Mouse (Mus musculus): ENCODE data around the gene Car5a.
A peak's percentile ranks its signal among the peaks of the same experiment; 100 is the strongest.

The Car5a gene

DNA sequence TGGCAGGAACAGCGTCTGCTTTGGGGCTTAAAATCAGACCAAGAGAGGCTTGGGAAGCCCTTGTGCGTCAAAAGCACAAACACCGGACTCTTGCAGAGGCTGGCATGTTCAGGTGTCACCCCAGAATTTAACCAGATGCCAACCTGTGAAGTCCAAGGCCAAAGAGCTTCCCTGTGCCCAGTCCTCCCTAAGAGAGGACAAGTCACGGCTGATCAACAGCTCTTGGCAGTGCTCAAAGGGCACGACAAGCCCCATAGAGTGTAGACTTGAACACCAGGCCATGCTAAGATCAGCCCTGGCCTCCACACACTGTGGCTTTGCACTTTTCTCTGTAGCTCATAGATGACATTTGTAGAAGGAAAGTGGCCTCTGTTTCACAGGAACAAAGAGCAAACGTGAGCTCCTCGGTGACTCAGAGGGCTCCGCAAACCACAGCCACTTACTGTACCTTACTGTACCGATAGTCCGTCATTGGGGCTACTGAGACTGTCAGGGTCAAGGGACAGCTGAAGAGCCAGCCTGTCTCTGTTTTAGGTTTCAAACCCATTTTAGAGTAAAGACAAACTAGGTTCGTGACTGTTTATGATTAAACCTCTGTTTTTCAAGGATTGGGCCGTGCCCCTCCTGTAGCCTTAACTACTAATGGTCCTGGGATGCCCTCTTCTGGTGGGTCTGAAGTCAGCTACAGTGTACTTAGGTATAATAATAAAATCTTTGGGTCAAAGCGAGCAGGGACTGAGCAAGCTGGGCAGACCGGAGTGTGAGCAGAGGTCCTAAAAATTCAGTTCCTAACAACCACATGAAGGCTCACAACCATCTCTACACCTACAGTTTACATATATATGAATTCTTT lies 11.8 kb downstream of the Car5a start:
- no peak for DNase-seq (ENCODE audit: low spot score)

DNA sequence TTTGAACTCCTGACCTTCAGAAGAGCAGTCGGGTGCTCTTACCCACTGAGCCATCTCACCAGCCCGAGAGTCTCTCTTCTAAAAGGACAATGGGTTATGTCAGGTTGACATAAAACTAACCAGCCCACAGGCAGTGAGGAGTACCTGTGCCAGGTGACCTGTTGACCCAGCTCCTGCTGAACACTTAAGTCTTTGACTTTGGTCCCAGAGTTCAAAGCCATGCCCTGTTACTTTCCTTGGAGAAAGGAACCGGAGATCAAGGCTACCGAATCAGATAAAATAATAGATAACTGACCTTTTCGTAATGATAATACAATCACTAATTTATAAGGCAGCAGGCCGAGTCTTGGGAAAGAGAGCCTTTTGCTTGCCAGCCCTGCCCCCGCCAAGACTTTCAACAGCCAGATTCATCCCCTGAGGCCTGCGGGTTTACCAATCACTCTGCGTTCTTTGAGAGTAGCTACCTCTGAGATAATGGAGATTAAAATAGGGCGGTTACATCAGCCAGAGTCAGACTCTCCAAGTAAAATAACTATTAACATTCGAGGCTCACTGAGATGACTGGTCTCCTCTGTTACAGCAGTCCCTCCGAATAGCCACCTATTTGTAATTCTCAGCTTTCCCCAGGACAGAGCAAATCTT lies 12.6 kb downstream of the Car5a start:
- DNase-seq (ENCODE audit: low spot score): no peak

- no peak for DNase-seq (ENCODE audit: low spot score)
Observed at GRCm38 (mm10) chr8:121931571-121931970, 13.1 kb downstream of the Car5a start.

- DNase-seq (ENCODE audit: low spot score): no peak
Observed at GRCm38 (mm10) chr8:121930047-121930446, 14.7 kb downstream of the Car5a start.

DNA sequence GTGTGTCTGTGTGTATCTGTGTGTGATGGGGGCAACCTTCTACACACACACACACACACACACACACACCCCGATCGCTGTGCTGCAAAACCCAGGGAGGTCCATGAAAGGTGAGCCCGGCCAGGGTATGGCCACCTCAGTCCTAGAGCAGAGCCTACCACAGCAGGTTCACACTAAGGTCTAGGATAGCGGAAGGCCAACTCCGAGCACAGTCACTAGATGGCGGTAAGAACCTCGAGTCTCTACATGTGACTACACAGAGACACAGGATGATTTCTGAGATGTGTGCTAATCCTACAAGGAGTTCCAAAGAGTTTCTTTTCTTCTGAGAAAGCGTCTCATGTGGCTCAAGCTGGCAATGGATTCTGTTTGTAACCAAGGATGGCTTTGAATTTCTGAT lies 17.4 kb downstream of the Car5a start:
- peak; percentile 27 for DNase-seq (ENCODE audit: low spot score)

- no peak for DNase-seq (ENCODE audit: low spot score)
Observed at GRCm38 (mm10) chr8:121926266-121926665, 18.4 kb downstream of the Car5a start.

- peak; percentile 62 for DNase-seq (ENCODE audit: low spot score)
Observed at GRCm38 (mm10) chr8:121925624-121926023, 19.1 kb downstream of the Car5a start.

GRCm38 (mm10) chr8:121924681-121925080 lies 20.0 kb downstream of the Car5a start:
- no peak for DNase-seq (ENCODE audit: low spot score)

GRCm38 (mm10) chr8:121922101-121922500 lies 22.6 kb downstream of the Car5a start:
- no peak for DNase-seq (ENCODE audit: low spot score)

DNA sequence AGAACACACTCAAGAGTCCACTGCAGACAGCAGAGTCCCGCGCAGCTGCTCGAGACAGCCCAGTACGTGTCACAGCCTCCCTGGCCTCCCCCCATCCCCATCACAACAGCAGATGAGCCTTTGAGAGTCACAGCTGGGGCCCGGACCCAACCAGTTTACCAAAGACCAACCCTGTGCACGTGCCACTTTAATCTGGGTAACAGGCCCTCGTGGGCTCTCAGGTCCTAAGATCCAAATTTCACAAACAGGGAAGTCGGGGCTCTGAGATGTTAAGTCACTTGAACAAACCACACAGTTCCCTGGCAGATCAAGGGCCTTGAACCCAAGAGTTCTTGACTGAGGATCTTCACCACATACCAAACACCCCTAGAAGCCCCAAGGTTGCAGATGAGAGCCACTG lies 23.1 kb downstream of the Car5a start:
- no peak for DNase-seq (ENCODE audit: low spot score)

DNA sequence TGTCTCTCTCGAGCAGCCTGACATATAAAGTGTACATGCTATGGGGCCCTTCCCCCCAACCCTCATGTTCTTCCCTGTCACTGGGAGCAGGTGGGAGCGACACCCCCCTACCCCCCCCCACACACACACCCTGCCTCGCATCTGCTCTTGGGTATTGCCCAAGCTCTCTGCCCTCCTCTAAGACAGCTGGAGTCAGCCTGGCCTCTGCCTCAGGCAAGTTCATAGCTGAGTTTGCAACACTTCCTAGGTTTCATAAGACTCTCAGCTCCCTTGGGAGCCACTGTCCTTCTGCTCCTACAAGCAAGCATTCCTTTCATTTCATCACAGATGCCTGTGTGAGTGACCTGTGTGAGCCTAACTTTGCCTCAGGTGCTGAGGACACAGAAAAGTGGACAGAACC lies 25.0 kb downstream of the Car5a start:
- no peak for DNase-seq (ENCODE audit: low spot score)

DNA sequence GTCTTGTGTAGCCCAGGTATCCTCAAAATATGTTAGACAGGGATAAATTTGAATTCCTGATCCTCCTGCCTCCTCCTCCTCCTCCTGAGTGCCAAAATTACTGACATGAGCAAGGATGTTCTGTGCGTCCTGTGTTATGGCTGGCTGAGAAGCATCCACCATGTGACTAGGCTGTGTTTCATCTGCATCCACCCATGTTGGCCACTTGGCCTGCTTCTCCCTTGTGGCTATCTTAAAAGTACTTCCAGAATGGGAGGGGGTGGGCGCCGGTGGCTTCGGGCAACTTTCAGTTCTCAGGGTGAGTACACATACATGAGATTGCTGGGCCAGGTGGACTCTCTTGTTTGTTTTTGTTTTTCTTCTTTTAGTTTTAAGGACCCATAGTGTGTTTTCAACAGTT lies 25.5 kb downstream of the Car5a start:
- DNase-seq (ENCODE audit: low spot score): no peak

DNA sequence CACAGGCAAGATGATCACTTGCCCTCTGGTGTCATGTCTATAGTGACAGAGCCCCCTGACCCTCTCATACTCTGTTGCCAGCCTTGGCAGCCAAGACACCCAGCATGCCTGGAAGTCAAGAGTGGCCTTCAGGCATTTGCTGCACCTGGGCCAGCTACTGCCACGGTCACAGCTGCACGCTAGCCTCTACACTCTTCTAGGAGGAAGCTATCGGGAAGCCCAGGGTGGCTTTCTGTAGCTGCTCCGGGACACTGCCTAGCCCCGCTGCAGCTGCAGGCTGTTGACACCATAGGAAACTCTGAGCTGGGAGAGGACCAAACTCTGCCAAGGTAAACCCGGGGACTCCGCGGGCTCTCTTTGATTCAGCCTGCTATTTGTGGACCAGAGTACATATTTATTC lies 31.3 kb downstream of the Car5a start:
- no peak for DNase-seq (ENCODE audit: low spot score)

DNA sequence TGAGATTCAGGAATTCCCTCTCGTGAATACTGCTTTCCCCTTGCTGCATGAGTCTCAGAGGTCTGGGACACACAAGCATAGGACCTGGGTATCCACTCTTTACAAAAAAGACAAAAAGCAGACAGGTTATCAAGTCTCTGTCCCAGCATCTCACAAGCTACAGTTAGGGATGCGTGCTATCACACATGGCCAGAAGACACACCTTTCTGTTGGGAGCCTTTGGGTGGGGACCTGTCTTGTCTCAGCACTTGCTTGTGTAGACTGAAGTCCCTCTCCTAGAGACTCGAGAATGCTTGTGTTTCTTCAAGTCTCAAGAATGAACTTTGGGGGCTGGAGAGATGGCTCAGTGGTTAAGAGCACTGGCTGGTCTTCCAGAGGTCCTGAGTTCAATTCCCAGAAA lies 31.9 kb downstream of the Car5a start:
- no peak for DNase-seq (ENCODE audit: low spot score)

- no peak for DNase-seq (ENCODE audit: low spot score)
Observed at GRCm38 (mm10) chr8:121911987-121912386, 32.7 kb downstream of the Car5a start.

DNA sequence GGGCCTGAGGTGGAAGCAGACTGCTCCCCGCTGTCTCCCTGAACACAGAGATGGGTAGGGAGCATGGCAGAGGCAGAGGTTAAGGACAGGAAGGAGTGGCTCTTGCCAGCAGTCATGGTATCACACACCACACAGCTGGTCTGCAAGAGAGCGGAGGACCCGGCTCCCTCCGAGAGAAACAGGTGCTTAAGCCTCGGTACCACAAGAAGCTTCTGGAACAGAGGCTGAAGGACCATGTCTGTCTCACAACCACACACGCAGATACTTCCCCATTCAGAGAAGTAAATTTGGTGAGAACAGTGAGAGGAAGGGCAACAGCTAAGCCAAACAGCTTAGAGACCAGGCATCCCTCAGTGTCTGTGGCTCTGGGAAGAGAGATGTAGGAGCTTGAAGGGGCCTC lies 33.3 kb downstream of the Car5a start:
- no peak for DNase-seq (ENCODE audit: low spot score)

DNA sequence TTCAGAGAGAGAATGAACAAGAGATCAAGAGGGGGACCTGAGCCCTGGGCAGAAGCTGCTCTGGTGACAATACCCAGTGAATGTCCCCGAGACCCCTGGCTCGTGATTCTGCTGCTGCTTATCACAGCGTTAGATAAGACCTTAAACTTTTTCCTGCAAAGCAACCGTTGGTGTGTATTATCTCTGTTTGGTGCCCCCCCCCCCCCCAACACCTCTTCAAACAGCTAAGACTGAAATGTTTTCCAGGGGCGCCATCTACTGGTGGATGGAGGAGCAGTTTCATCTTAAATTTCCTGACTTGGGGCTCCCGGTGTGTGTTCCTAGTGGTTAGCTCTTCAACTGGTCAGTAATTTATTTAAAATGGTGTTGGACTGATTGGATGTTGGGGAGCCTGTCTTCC lies 35.0 kb downstream of the Car5a start:
- peak; percentile 75 for DNase-seq (ENCODE audit: low spot score)

- DNase-seq (ENCODE audit: low spot score): no peak
Observed at GRCm38 (mm10) chr8:121909148-121909541, 35.6 kb downstream of the Car5a start.

- DNase-seq (ENCODE audit: low spot score): peak; percentile 14
Observed at GRCm38 (mm10) chr8:121908378-121909147, 36.1 kb downstream of the Car5a start.

DNA sequence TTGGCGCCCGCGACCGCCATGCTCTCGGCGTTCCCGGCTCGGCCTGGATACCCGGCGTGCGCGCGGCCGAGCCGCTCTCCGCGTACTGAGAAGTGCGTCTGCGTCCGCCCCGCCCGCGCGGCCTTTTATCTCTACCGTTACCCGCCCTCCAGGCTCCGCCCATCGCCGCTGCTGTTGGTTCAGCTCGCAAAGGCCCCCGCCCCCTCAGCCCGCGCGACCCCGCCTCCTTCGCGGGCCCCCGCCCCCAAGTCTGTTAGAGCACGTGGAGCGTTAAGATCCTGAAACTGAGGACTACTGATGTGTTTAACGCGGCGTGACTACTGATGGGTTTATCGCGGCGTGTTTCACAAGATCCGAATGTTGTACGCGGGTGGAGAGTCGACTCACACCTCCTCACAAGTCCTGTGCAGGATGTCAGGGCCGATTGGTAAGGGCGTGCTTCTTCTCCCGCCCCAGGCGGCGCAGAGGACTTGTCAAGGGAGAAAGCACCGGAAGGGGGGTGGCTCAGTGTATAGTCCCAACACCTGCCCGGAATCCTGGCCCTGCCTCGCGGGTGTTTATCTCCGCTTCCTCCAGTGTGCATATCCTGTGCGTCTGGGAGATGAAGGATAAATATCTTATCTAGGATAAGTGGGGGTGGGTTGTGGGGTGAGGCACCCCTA lies 37.0 kb downstream of the Car5a start, which contains the start of gene Slc7a5:
Gene Slc7a5 (minus strand): TSS at position 108 of the 662 bp plus-strand sequence.
- DNase-seq (ENCODE audit: low spot score): peak; percentile 96

DNA sequence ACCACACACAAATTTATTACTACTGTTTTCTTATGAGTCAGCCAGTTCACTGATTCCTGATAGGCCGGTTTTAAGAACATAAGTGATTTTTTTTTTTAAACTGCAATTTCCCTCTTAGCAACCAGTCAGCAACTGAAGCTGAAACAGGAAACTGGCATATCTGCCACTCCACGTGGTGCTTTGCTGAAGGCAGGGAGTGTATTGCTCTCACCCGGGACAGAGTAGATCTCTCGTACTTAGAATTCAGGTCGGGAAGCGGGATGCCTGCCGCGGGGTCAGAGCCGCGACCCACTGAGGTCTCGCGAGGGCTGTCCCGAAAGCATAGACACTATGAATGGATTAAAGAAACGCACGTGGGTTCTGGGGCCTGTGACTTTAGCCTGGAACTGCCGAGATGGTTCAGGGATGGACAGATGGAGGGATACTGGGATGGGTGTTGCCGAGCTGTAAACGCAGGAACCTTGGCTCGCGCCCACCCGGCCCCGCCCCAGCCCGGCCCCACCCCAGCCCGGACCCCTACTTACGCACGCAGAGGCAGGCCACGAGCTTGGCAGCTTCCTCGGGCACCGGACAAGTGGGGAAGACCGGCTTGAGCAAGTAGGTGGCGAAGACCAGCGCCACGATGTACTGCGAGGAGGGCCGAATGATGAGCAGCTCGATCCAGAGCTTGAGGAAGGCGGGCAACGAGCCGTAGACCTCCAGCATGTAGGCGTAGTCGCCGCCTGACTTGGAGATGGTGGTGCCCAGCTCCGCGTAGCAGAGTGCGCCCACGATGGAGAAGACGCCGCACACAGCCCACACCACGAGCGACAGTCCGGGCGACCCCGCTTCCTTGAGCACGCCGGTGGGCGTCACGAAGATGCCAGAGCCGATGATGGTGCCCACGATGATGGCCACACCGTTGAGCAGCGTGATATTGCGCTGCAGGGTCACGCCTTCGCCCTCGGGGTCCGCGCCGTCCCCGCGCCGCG lies 37.9 kb downstream of the Car5a start:
- DNase-seq (ENCODE audit: low spot score): peak; percentile 39
